Mouse (Mus musculus) spleen, adult 12 weeks (tissue): Measurements from ENCODE around the gene Serpina3j.
"Not testable (repeated sequence)": the region's sequence is repeated elsewhere in the genome, so short reads cannot be mapped to it uniquely, and the experiment has no call there.

Source experiments
- DNase-seq: peaks from one replicate; pipeline ENCODE4 v3.0.0; 2022; ENCODE audit warnings: low spot score

Serpina3j gene

DNA sequence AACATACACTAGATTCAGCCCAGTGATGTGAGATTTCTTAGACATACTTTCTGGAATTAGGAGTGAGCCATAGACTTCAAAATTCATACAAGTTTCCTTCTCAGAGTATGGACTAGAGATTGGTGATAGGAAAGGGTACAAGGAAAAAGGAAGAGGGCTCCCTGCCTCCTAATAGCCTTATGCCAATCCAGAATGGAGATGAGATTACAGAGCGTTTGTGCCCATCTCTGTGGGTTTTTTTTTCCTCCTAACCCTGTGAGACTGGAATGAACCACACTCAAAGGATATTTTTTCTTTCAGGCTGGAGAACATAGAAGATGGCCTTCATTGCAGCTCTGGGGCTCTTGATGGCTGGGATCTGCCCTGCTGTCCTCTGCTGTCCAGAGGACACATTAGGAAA is at the start of gene Serpina3j:
Gene Serpina3j (plus strand): TSS at position 301 of the 400 bp plus-strand sequence.
- no peak for DNase-seq

DNA sequence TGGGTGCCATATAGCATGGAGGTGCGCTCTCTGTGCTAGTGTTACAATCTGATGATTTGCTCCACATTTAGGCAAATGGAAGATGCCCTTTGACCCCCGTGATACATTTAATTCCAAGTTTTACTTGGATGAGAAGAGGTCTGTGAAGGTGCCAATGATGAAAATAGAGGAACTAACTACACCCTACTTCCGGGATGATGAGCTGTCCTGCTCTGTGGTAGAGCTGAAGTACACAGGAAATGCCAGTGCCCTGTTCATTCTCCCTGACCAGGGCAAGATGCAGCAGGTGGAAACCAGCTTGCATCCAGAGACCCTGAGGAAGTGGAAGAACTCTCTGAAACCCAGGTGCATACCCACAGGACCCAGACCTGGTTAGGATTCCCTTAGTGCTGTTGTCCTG is 48.0 kb upstream of the Serpina3j start:
- no peak for DNase-seq

- DNase-seq: no peak
These were observed 35.9 kb upstream of the Serpina3j start for GRCm38 (mm10) chr12:104278216-104279055.

DNA sequence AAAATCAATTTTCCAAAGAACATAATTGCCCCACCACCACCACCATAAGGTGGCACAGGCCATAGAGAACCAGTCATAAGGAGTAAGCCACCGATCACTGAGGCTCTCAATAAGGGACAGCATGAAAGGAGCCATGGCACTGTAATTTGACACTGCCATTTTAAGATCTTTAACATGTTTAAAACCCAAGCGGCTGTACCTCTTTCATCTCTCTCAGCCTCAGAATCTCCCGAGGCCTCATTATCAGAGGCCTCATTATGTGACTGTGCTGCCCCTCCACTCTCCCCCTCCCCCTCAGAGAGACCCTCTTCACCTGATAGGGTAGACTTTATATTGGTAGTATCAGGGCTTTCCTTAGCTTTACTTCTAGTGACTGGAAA is 35.3 kb upstream of the Serpina3j start:
- DNase-seq: no peak

DNA sequence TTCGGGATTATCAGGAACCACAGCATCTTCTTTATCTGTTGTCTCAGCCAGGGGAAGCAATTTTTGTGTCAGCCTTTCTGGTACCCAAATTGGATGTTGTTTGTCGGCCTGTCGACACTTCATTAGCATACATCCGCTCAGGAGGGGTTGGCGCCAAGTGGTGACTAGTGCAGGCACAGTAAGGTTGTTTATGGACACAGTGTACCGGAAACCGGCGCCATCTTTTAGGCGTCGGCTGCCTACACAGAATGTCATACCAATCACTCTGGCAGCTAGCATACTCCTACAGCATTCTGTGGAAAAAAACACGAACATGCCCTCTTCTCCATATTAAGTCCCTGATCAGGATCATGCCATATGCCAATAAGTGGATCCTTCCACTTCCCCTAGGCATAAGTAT is 31.0 kb upstream of the Serpina3j start:
- no peak for DNase-seq

DNA sequence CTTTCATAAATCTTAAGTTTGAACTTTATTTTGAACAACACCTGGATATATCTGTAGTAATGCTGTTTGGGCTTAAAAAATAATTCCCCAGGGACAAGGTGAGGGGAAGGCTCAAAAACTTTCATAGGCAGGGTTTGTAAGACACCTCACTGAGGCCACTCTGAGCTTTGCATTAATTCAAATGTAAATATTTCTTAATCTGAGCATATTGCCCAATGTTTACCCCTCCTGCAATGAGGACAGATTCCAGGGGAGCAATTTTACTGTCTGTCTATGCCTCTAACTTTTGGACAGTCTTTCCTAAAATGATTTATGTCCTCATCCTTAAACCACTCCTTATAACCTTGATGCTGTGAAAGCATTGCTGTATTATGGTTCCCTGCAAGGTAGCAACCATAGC is 26.0 kb upstream of the Serpina3j start:
- no peak for DNase-seq

DNA sequence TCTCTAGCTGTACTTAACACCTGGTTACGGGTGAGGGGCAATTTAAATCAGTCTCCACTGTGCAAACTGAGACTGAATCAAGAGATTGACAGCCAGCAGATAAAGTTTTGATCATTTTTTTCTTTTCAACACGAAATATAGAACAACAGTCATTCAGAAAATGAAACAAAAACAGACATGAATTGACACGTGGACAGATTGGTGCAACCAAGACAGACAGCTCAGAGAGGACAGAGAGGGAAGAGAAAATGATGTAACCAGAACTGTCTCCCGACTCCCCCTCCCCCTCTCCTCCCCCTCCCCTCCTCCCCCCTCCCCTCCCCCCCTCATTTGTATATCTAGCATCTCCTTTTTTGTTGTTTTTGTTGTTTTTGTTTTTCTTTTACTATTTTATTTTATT is 24.5 kb upstream of the Serpina3j start:
- DNase-seq: no peak

GRCm38 (mm10) chr12:104293963-104294362 is 20.4 kb upstream of the Serpina3j start:
- no peak for DNase-seq

- no peak for DNase-seq
These were observed 16.3 kb upstream of the Serpina3j start for GRCm38 (mm10) chr12:104298049-104298448.

- DNase-seq: no peak
These were observed 8.4 kb upstream of the Serpina3j start for GRCm38 (mm10) chr12:104305991-104306390.

GRCm38 (mm10) chr12:104322454-104322853 is 8.1 kb downstream of the Serpina3j start:
- DNase-seq: no peak

- no peak for DNase-seq
These were observed 17.3 kb downstream of the Serpina3j start for GRCm38 (mm10) chr12:104331701-104332100.

GRCm38 (mm10) chr12:104336873-104337272 is 22.5 kb downstream of the Serpina3j start:
- not testable (repeated sequence) for DNase-seq

GRCm38 (mm10) chr12:104338226-104338625 is 23.9 kb downstream of the Serpina3j start, which contains the start of the genes Serpina3k and Serpina3m:
Serpina3k (plus strand) TSS chr12:104338486.
Serpina3m (plus strand) TSS chr12:104338486.
- DNase-seq: not testable (repeated sequence)

GRCm38 (mm10) chr12:104338705-104339104 is 24.4 kb downstream of the Serpina3j start:
- no peak for DNase-seq

- not testable (repeated sequence) for DNase-seq
These were observed 28.1 kb downstream of the Serpina3j start for GRCm38 (mm10) chr12:104342489-104342888.

- DNase-seq: no peak
These were observed 30.8 kb downstream of the Serpina3j start for GRCm38 (mm10) chr12:104345181-104345580.

GRCm38 (mm10) chr12:104345707-104346106 is 31.4 kb downstream of the Serpina3j start:
- DNase-seq: no peak

GRCm38 (mm10) chr12:104347091-104347490 is 32.7 kb downstream of the Serpina3j start:
- DNase-seq: no peak

GRCm38 (mm10) chr12:104351812-104352211 is 37.5 kb downstream of the Serpina3j start:
- not testable (repeated sequence) for DNase-seq

DNA sequence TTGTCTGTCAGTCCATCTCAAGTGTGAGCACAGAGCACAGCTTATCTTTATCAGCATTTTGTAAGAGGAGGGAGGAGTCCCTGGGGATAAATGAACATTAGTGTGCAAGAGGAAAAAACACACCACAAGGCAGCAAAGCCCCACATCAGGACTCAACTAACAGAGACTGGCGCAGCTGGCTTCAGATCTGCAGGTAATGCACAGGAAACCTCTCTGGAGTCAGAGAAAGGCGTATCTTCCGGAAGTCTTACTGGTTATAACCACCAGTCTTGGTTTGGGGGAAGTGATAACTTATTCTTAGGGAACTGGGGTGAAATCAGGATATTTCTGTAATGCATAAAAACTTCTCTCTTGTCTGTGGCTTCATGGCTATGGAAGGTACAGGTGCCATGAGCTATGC is 41.7 kb downstream of the Serpina3j start:
- DNase-seq: no peak

- DNase-seq: no peak
These were observed 55.6 kb downstream of the Serpina3j start for GRCm38 (mm10) chr12:104369986-104370385.
